Mouse (Mus musculus) retina, adult 2 months (tissue): ENCODE results near the gene Lrrc28.

ENCODE experiments used
- DNase-seq: peaks from one replicate; pipeline ENCODE4 v3.0.0-alpha.2; 2012; ENCODE audit warnings: low read depth, low spot score

Gene Lrrc28

DNA sequence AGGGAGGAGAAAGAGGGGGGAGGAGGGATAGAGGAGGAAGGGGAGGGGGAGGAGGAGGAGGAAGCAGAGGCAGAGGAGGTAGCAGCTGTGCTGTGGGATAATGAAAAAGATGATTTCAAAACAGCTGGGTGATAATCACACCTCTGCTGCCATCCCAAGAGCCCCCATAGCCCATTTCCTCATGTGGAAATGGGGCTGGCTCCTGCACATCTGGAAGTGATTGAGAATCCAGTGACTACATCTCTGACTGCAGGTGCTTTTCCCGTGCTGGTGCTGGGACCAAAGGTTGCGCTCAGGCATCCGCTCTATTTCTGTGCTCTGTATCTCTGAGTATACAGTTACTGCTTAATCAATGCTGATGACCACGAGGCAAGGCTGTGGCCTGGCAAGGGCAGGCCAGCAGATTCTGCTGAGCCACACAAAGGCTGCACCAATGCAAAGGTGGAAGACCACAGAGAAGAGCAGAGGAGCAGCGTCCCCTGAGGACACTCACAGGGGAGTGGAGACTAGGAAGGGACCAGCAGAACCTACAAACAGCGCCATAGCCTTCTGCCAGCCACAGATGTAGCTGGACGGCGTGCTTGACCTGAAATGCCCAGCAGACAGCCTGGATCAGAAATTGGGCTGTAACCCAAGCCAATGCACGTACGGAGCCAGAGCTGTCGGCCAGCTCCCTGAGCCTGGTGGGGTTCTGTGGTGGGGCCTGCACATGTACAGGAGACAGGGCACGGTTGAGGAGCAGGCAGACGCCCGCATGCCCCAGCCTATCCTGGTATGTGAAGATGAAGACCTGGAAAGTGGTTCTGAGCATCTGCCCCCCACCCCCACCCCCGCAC lies 157.9 kb downstream of the Lrrc28 start:
- no peak for DNase-seq

DNA sequence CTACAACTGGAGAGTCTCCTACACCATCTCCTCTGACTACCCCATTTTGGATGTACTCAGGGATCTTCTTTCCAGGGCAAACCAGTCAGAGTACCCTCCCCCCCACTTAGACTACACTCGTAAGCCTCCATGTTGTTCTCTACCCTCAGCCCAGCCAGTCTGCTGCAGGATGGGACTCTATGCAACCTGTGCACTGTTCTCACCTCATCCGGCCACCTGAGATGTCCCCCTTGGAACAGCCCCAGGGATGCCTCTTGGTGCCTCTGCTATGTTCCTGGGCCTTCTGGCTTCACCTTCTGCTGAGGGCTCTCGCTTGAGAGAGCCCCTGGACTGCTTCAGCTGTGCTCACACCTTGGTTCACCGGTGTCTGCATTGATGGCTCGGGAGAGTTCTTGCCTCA lies 158.7 kb downstream of the Lrrc28 start:
- DNase-seq, result no peak

DNA sequence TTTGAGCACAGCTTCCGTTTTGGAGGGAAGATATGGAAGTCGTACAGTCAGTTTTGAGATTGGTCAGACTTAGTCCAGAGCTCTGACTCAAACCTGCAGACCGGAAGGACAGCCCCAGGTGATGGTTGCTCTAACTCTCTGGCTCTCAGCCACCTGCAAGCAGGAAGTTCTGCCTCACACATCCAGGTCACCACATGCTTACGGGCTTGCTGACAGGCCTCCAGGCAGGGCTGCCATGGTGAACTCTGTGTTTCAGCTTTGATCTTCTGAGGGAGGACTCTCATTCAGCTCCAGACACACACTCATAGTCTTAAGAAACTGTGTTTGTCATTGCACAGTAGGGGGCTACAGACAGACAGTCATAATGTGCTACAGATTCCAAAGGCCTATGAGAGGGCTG lies 161.4 kb downstream of the Lrrc28 start:
- no peak for DNase-seq

DNA sequence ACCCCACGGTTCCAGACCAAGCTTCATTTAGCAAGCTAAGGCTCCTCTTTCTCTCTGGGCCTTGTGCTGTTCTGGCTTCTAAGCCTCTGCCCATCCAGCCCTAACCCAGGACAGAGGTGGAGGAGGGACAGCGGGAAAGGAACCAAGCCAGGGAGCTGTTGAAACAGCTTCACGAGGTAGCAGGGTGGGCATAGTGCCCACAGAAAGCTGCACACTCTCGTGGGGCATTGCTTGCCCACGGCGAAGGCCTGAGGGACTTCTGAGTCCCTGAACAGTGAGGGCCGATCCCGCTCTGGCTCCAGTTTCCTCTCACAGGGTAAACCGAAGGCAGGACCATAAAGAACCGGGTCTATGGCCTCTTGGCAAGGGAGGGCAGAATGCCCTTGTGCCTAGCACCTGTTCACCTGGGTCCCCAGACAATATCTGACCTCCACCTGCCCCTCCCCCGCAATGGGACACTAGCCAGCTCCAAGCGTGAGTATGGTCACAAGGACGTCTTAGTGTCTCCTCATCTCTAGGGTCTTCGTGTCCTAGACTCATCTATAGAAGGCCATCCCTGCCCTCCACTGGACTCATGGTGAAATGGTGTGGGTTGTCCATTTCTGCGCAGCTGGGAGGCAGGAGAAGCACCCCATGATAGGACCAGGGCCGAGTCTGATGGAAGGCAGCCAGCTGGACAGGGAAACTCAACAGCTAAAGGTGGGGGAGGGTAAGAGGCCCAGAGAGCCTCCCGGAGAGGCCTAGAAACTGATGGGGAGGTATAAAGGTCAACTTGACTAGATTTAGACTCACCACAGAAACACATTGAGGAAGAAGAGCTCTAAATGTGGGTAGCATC lies 165.3 kb downstream of the Lrrc28 start:
- no peak for DNase-seq

DNA sequence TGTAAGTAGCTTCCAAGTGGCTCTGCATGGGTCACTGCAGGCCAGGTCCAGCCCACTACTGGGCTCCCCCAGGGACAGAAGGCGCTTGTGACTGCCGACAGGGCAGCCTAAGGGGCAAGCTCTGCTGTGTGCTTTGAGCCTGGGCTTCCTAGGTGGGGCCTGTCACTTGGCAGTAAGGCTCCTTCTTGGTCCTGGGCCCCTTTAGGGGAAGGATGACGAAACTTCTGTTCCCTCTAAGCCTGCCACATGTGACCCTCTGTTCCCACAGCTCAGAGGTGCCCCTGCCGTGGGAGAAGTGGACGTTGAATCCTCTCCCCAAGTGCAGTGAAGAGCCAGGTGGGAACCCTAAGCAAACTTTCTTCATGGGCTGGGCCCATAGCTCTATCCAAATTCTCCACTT lies 165.9 kb downstream of the Lrrc28 start:
- no peak for DNase-seq

DNA sequence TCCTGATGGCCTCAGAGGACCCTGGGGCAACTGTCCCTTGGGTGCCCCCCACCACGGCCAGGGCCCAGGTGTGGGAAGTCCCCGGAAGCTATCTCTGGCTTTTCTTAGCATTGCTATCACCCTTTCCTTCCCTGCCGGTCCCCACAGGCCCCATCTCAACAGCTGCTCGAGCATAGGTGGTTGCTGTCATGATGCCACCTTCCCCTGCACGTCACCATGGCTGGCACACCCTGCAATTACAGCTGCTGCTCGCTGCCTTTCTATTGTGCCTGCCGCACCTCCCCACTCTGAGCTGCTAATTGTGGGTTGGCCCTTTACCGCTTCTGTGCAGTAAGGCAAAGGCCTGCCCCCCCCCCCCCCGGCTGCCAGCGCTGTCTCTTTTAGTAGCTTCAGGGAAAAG lies 167.1 kb downstream of the Lrrc28 start:
- no peak for DNase-seq

DNA sequence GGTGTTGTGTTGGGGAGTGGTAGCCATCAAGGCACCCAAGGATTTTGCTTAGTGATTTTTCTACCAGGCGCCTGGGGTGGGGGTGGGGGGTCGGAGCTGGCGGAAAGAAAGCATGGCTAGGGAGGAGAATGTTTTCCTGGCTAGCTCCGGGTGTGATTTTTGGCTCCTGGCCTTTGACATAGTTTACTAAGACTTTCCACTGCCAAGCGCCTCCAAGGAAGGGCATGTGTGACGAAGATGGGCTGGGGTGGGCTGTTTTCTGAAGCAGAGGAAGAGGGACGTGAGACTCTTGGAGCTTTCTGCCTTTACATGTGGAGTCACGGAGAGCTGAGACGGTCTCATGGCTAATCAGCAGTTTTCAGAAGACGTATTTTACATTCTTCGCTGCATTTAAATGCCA lies 173.8 kb downstream of the Lrrc28 start:
- DNase-seq, result no peak

DNA sequence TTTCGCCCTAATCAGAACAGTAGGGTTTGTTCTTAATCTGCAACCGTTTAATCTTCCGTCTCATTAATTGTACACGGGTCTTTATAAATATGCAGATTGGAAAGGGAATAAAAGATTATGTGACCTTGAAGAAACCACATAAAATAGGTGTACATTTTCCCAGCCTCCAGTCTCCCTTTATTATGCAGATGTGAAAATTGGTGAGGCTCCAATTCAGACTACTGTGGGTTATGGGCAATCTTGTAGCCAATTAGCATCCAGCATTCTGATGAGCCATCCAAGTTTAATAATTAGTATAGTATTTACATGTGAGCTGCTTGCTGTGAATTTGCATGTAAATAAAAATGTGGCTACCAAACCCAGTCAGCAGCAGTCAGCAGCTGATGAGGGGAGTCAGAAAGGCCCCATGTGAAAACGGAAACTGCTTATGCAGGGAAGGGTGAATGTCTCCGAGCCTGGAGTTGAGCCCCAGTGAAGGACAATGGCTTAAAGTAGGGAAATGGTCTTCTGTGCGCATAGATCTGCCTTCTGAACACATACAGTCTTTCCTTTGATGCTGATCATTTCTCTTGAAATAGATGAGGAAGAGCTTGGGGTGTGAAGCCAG lies 176.2 kb downstream of the Lrrc28 start:
- DNase-seq, result no peak

DNA sequence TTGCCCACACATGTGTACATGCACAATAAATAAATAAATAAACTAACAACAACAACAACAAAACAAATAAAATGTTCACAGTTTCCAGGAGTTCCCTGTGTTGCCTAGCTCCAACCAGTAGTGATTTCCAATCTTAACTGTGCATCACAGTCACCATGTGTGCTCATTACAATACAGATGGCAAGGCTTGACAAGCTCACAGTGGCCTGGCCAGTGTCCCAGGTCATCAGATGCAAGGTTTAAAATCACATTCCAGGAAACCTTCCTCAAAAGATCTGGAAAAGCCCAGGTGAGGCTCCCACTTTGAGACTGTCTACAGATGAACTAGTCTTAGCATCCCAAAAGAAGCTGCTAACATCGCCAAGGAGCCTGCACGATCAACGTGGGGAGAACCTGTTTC lies 176.9 kb downstream of the Lrrc28 start:
- no peak for DNase-seq

DNA sequence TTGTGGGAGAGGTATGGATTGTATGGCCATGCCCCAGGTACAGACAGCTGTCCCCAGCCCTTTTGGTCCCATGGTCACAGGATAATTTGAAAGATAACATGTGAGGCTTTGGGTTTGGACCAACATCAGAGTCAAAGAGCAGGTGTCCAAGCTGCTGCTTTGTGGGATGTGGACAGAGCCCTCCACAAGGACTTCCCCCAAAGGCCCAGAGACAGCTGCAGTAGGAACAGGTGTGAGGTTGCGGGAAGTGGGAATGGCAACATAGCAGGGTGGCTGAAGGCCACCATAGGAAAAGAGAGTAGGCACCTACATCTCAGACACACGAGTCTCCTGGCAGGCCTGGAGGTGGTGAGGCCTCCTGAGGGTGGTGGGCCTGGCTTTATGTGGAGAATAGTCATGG lies 178.7 kb downstream of the Lrrc28 start:
- DNase-seq, result no peak

DNA sequence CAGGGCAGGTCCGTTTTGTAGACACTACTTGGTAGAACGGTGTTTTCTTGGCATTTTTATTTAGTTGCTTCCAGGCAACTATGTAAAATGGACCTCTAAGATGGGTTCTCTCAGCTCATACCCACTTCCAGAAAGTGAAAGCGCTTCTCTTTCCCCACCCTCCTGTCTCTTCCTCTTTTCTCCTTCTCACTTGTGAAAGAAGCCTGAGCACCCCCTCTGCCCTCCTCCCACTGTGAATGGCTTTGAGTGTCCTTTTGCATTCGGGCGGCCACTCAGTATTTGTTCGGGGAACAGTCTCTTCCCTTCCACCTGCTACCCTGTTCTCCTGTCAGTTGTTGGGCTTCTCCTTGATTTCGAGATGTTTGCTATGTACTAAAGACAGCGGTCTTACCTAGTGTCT lies 180.4 kb downstream of the Lrrc28 start:
- DNase-seq, result no peak

DNA sequence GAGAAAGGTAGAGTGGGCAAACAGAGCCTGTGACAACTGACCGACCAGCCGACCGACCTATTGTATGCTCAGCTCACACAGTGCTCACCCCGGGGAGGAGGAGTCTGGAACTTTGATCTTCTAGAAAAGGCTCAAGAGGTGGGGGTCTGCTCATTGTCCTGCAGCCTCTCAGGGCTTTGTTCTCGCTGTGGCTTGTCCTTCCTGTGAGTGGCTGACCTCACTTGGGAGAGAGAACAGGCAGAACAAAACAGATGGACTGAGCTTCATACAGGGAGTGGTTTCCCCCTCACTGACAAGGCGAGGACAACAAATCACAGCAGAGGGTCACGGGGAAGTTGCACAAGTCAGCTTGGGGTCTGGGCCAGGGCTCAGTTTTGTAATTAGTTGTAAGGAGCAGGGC lies 181.5 kb downstream of the Lrrc28 start:
- DNase-seq, result no peak
